Mouse (Mus musculus): ENCODE results near the gene Ddost.

Gene Ddost

GRCm38 (mm10) chr4:138304340-138305104 is at the start of gene Ddost:
Ddost (plus strand) TSS chr4:138304730.
- peak; percentile 99 for DNase-seq

- no peak for DNase-seq
Measured at GRCm38 (mm10) chr4:138257116-138257687, 47.3 kb upstream of the Ddost start.

- no peak for DNase-seq
Measured at GRCm38 (mm10) chr4:138258663-138259062, 45.9 kb upstream of the Ddost start.

GRCm38 (mm10) chr4:138259482-138259881 is 45.0 kb upstream of the Ddost start:
- no peak for DNase-seq

DNA sequence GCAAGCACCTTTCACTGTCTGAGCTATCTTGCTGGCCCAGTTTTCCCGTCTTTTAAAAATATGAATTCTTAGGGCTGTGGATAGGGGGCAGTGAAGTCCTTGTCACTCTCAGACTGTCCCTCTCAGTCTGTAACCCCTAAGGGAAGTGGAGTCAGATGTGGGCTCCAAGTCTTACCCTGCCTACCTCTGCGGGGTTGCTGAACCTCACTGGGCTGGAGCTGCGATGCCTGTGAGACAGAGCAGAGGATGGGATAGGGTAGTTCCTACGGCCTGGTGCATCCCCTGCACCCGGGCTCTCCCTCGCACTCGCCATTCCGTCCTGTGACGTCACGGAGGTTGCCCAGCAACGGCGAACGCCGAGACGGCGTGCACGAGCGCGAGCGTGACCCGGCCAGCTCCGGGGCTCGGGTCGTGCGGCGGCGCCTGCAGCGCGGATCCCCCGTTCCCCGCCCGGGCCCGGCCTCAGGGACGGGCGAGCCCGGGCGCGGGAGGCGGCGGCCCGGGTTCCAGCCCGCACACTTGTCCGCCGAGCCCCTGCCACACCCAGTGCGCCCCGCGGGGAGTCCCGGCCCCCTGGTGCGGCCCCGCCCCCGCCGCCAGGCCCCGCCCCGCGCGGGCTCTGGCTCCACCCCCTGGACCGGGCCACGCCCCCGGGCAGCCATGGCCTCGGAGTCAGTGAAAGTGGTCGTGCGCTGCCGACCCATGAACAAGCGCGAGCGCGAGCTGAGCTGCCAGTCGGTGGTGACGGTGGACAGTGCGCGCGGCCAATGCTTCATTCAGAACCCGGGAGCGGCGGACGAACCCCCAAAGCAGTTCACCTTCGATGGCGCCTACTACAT is 42.5 kb upstream of the Ddost start:
- DNase-seq = peak; percentile 93

DNA sequence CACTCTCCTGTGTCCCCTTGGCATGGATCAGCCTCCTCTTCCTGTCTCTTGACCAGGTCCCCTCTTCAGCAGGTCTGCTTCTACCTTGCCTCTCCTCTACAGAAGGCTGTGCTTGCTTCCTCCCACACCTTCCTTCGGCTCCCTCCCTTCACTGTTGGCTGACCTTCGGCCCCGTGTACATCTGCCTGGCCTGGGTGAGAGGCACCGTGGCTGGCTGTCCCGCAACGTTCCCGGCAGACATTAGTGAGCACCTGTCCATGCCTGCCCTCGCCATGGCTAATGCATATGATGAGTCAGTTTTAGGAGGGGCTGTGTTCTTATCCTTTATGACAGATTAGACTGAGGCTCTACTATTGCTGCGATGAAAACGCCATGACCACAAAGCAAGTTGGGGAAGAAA is 36.7 kb upstream of the Ddost start:
- no peak for DNase-seq

GRCm38 (mm10) chr4:138272011-138272997 is 32.2 kb upstream of the Ddost start:
- no peak for DNase-seq

DNA sequence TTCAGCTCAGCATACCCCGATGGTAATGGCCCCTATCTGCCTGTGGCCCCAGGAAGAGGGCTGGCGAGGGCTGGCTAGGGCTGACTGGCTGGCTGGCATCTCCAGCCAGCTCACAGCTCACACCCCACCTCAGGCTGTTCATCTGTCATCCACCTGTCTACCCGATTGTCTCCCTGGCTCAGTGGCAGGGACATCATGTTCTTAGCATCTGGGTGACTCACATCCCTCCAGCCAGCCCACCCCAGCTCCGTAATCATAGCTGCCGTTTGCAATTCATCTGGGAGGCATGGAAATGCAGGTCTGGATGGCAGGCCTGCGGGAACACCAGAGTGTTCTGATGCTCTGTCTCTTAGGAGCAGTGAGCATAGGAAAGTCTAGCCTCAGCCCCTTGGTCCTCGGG is 26.2 kb upstream of the Ddost start:
- no peak for DNase-seq

- peak; percentile 82 for DNase-seq
Measured at GRCm38 (mm10) chr4:138282834-138283233, 21.7 kb upstream of the Ddost start.

GRCm38 (mm10) chr4:138286411-138286810 is 18.1 kb upstream of the Ddost start:
- no peak for DNase-seq

DNA sequence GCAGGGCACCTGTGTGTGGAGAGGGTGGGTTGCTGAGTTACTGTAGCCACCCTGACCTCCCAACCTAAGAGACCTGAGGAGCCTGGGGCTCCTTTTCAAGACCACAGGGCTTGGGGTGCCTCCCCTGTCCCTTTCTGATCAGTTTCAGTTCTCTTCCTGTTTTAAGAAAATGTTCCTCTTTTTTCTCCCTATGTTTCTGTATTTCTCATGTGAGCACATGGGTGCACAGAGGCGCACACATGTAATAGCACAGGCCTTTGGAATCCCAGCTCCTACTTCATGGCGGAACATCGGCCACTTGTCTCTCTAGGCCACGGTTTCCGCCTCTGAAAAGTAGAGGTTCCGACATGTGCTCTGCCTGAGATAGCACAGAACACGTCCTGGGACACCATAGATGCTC is 15.8 kb upstream of the Ddost start:
- DNase-seq = no peak

- DNase-seq = no peak
Measured at GRCm38 (mm10) chr4:138292028-138292427, 12.5 kb upstream of the Ddost start.

DNA sequence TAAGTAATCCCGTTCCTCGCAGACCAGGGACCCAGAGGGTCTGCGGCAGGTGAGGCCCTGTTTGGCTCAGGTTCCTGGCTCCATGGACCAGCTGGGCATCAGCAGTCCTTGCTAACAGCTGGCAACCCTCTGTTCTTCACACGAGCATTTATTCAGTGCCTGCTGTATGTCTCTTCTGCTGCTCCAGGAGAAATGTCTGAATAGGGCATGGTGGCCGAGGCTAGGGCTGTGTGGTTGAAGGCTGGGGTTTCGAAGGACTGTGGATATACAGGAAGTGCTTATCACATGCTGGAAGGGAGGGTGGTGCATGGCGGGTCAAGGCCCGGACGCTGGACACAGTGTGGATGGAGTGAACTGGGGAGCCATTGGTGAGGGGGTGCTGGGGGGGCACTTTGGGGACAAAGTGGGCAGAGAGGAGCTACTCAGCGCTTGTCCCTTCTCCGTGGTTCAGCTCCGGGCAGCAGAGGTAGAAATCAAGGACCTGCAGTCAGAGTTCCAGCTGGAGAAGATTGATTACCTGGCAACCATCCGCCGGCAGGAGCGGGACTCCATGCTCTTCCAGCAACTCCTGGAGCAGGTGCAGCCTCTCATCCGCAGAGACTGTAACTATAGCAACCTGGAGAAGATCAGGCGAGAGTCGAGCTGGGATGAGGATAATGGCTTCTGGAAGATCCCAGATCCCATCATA is 11.1 kb upstream of the Ddost start:
- no peak for DNase-seq

DNA sequence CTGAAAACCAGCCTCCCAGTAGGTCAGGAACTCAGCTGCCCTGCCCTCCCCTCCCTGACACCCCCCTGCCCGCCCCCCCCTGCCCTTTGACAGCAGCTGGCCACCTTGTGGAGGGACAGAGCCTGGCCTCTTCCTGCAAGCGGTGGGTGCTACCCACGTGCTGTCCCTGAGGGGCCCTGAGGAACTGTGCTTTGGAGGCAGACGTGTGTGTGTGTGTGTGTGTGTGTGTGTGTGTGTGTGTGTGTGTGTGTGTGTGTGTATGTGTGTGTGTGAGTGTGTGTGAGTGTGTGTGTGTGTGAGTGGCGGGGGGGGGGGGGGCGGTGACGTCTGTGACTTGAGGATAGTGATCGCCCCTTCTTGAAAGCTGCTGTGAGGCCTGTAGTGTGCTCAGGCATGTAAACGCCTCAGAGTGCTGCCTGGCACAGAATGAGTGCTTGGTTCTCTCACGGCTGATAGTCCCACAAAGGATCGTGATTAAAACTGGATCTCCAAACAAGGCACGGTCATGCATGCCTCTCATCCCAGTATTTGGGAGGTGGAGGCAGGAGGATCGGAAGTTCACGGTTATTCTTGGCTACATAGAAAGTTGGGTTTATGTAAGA is 10.5 kb upstream of the Ddost start:
- DNase-seq = no peak

DNA sequence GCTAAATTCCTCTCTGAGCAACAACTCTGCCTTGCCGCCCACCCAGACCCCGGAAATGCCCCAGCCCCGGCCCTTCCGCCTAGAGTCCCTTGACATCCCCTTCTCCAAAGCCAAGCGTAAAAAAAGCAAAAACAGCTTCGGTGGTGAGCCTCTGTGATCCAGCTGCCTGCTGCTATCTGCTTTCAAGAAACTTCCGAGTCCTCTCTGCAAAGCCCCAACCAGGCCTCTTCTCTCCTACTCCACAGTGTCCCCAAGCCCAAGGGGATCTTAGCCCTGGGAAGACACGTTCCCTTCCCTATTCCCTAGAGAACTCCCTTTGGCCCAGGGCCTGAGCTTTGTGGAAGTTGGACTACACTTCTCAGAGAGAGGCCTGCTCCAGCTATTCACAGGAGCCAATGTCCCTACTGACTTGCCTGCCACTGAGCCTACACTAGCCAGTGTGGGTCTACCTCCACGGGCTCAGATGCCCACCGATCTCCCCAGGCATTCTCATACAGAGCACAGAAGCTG is 3.2 kb upstream of the Ddost start:
- no peak for DNase-seq

GRCm38 (mm10) chr4:138303011-138303410 is 1.5 kb upstream of the Ddost start:
- no peak for DNase-seq

DNA sequence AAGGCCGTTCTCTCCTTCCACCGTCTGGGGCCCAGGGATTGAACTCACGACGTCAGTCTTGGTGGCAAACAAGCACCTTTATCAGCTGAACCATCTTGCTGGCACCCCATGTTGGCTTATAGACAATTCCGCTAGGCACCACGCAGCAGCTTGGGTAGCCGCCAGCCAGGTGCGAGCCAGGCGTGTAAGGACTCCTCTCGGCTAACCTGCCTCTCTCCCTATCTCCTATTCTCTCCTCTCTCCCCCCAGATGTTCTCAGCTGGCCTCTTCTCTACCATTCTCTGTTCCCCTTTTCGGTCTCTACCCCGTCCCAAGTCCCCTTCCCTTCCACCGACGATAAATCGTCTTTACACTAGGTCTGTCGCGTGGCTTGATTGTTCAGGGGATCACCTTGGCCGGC is 788 bp upstream of the Ddost start:
- no peak for DNase-seq

- no peak for DNase-seq
Measured at GRCm38 (mm10) chr4:138307025-138307424, 2.5 kb downstream of the Ddost start.

- DNase-seq = no peak
Measured at GRCm38 (mm10) chr4:138307739-138308138, 3.2 kb downstream of the Ddost start.

GRCm38 (mm10) chr4:138310311-138310910 is 5.9 kb downstream of the Ddost start:
- no peak for DNase-seq

DNA sequence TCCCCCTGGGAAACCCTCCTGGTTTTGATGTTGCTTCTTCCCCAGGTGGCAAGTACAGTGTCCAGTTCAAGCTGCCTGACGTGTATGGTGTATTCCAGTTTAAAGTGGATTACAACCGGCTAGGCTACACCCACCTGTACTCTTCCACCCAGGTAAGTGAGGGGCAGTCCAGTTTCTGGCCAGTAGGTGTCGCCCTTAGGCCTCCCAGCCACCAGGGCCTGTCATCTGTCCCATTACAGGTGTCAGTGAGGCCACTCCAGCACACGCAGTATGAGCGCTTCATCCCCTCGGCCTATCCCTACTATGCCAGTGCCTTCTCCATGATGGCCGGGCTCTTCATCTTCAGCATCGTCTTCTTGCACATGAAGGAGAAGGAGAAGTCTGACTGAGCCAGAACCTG is 7.1 kb downstream of the Ddost start:
- peak; percentile 21 for DNase-seq
